Mouse (Mus musculus): ENCODE measurements around the gene 1810055G02Rik. TPM values are rescaled to one million over a fixed set of nuclear protein-coding genes. Genes with fewer than 3 reads are reported as not detected.

1810055G02Rik gene
- total and polyA plus RNA-seq, 3 experiments = 7.3 to 22.4 (median 12.5) TPM

GRCm38 (mm10) chr19:3752621-3753239, 44.6 kb downstream of the 1810055G02Rik start:
- ATAC-seq (ENCODE audit: extremely low read depth, insufficient number of reproducible peaks, low FRiP score, poor library complexity, severe bottlenecking) (no peak), DNase-seq (ENCODE audit: low spot score) (no peak)
- Histone ChIP-seq H3K4me1 (ENCODE audit: insufficient read depth, low read depth, low read length) (peaks cover 5% of the 10 kb centered on the region), H3K36me3 (replicated peaks) (no peaks in the 10 kb centered on the region), H3K27me3 (ENCODE audit: insufficient read depth, low read length) (peaks cover 5% of the 10 kb centered on the region; the same call in 1 of the 2 replicates), H3K4me3 (ENCODE audit: low read depth, low read length) (no peak overlapping the region), H3K9me3 (replicated peaks) (peaks cover 7% of the 10 kb centered on the region)
- TF ChIP-seq GATA1 (IDR thresholded peaks at IDR 0.05; ENCODE audit: borderline replicate concordance, low read length) (no peak), CTCF (IDR thresholded peaks at IDR 0.05; ENCODE audit: low read depth, low read length) (no peak), POLR2AphosphoS5 (IDR thresholded peaks at IDR 0.05; ENCODE audit: insufficient replicate concordance, low read depth, low read length) (no peak)

- peaks cover 5% of the 10 kb centered on the region; the same call in 1 of the 2 replicates for H3K27me3 ChIP-seq (ENCODE audit: insufficient read depth, low read length)
- no peaks in the 10 kb centered on the region for H3K36me3 ChIP-seq (replicated peaks)
- H3K4me1 ChIP-seq (ENCODE audit: insufficient read depth, low read depth, low read length) = peaks cover 5% of the 10 kb centered on the region
- DNase-seq (ENCODE audit: low spot score) = no peak
- no peak overlapping the region for H3K4me3 ChIP-seq (ENCODE audit: low read depth, low read length)
- ATAC-seq (ENCODE audit: extremely low read depth, insufficient number of reproducible peaks, low FRiP score, poor library complexity, severe bottlenecking) = no peak
- TF ChIP-seq POLR2AphosphoS5 (IDR thresholded peaks at IDR 0.05; ENCODE audit: insufficient replicate concordance, low read depth, low read length) = no peak
- TF ChIP-seq GATA2 (IDR thresholded peaks at IDR 0.05; ENCODE audit: borderline replicate concordance, low read depth, low read length) = no peak
- no peak for TF ChIP-seq TAL1 (conservative IDR thresholded peaks at IDR 0.05; ENCODE audit: low read depth, low read length)
- no peak for TF ChIP-seq GATA1 (IDR thresholded peaks at IDR 0.05; ENCODE audit: borderline replicate concordance, low read length)
- TF ChIP-seq CTCF (IDR thresholded peaks at IDR 0.05; ENCODE audit: low read depth, low read length) = no peak
- peaks cover 4% of the 10 kb centered on the region for H3K9me3 ChIP-seq (replicated peaks)
These were observed 45.1 kb downstream of the 1810055G02Rik start for GRCm38 (mm10) chr19:3753240-3753633.

GRCm38 (mm10) chr19:3753738-3754137, 45.6 kb downstream of the 1810055G02Rik start:
- ATAC-seq (ENCODE audit: extremely low read depth, insufficient number of reproducible peaks, low FRiP score, poor library complexity, severe bottlenecking) (no peak; the same call in 1 of the 2 replicates), DNase-seq (ENCODE audit: low spot score) (no peak)
- TF ChIP-seq POLR2AphosphoS5 (IDR thresholded peaks at IDR 0.05; ENCODE audit: insufficient replicate concordance, low read depth, low read length) = no peak
- no peak for TF ChIP-seq TAL1 (conservative IDR thresholded peaks at IDR 0.05; ENCODE audit: low read depth, low read length)
- no peak for TF ChIP-seq GATA2 (IDR thresholded peaks at IDR 0.05; ENCODE audit: borderline replicate concordance, low read depth, low read length)
- no peak for TF ChIP-seq GATA1 (IDR thresholded peaks at IDR 0.05; ENCODE audit: borderline replicate concordance, low read length)
- no peak for TF ChIP-seq CTCF (IDR thresholded peaks at IDR 0.05; ENCODE audit: low read depth, low read length)
- H3K36me3 ChIP-seq (replicated peaks) = no peaks in the 10 kb centered on the region
- peaks cover 5% of the 10 kb centered on the region for H3K4me1 ChIP-seq (ENCODE audit: insufficient read depth, low read depth, low read length)
- H3K9me3 ChIP-seq (replicated peaks) = no peaks in the 10 kb centered on the region
- no peak overlapping the region for H3K4me3 ChIP-seq (ENCODE audit: low read depth, low read length)
- peaks cover 5% of the 10 kb centered on the region; the same call in 1 of the 2 replicates for H3K27me3 ChIP-seq (ENCODE audit: insufficient read depth, low read length)

- no peak for ATAC-seq (ENCODE audit: extremely low read depth, insufficient number of reproducible peaks, low FRiP score, poor library complexity, severe bottlenecking)
- TF ChIP-seq CTCF (IDR thresholded peaks at IDR 0.05; ENCODE audit: low read depth, low read length) = no peak
- TF ChIP-seq GATA1 (IDR thresholded peaks at IDR 0.05; ENCODE audit: borderline replicate concordance, low read length) = no peak
- H3K36me3 ChIP-seq (replicated peaks) = no peaks in the 10 kb centered on the region
- H3K4me1 ChIP-seq (ENCODE audit: insufficient read depth, low read depth, low read length) = peaks cover 5% of the 10 kb centered on the region
- H3K9me3 ChIP-seq (replicated peaks) = no peaks in the 10 kb centered on the region
- no peak overlapping the region for H3K4me3 ChIP-seq (ENCODE audit: low read depth, low read length)
- no peak for DNase-seq (ENCODE audit: low spot score)
- peaks cover 6% of the 10 kb centered on the region; the same call in 1 of the 2 replicates for H3K27me3 ChIP-seq (ENCODE audit: insufficient read depth, low read length)
These were observed 49.8 kb downstream of the 1810055G02Rik start for GRCm38 (mm10) chr19:3757861-3758260.

- Histone ChIP-seq H3K4me3 (ENCODE audit: low read depth, low read length) (no peak overlapping the region), H3K27me3 (ENCODE audit: insufficient read depth, low read length) (peaks cover 24% of the 10 kb centered on the region), H3K36me3 (replicated peaks) (peaks cover 8% of the 10 kb centered on the region), H3K9me3 (replicated peaks) (no peaks in the 10 kb centered on the region), H3K4me1 (ENCODE audit: insufficient read depth, low read depth, low read length) (peaks cover 18% of the 10 kb centered on the region)
- ATAC-seq (ENCODE audit: extremely low read depth, insufficient number of reproducible peaks, low FRiP score, poor library complexity, severe bottlenecking) = no peak
- TF ChIP-seq GATA2 (IDR thresholded peaks at IDR 0.05; ENCODE audit: borderline replicate concordance, low read depth, low read length) (no peak), TAL1 (conservative IDR thresholded peaks at IDR 0.05; ENCODE audit: low read depth, low read length) (no peak), GATA1 (IDR thresholded peaks at IDR 0.05; ENCODE audit: borderline replicate concordance, low read length) (no peak), POLR2AphosphoS5 (IDR thresholded peaks at IDR 0.05; ENCODE audit: insufficient replicate concordance, low read depth, low read length) (no peak), CTCF (IDR thresholded peaks at IDR 0.05; ENCODE audit: low read depth, low read length) (no peak)
- no peak for DNase-seq (ENCODE audit: low spot score)
These were observed 57.2 kb downstream of the 1810055G02Rik start for GRCm38 (mm10) chr19:3765221-3765820.

GRCm38 (mm10) chr19:3766378-3766777, 58.3 kb downstream of the 1810055G02Rik start:
- ATAC-seq (ENCODE audit: extremely low read depth, insufficient number of reproducible peaks, low FRiP score, poor library complexity, severe bottlenecking) (no peak), DNase-seq (ENCODE audit: low spot score) (no peak)
- Histone ChIP-seq H3K9me3 (replicated peaks) (no peaks in the 10 kb centered on the region), H3K27me3 (ENCODE audit: insufficient read depth, low read length) (peaks cover 24% of the 10 kb centered on the region), H3K4me1 (ENCODE audit: insufficient read depth, low read depth, low read length) (peaks cover 22% of the 10 kb centered on the region), H3K36me3 (replicated peaks) (peaks cover 15% of the 10 kb centered on the region), H3K4me3 (ENCODE audit: low read depth, low read length) (no peak overlapping the region)
- TF ChIP-seq GATA2 (IDR thresholded peaks at IDR 0.05; ENCODE audit: borderline replicate concordance, low read depth, low read length) (no peak), GATA1 (IDR thresholded peaks at IDR 0.05; ENCODE audit: borderline replicate concordance, low read length) (no peak), CTCF (IDR thresholded peaks at IDR 0.05; ENCODE audit: low read depth, low read length) (no peak), POLR2AphosphoS5 (IDR thresholded peaks at IDR 0.05; ENCODE audit: insufficient replicate concordance, low read depth, low read length) (no peak), TAL1 (conservative IDR thresholded peaks at IDR 0.05; ENCODE audit: low read depth, low read length) (no peak)

Data from G1E (cell line).